Mouse (Mus musculus) brown adipose tissue, adult 24 weeks (tissue): ENCODE measurements at regions not wholly inside any gene's neighbourhood (a gene's known extent, or its start where the extent isn't known, plus 50 kb on each side); places are given as distances from the start of the nearest gene placed in this dataset.

Source experiments
- H3K27ac ChIP-seq: fragments of 200-500 bp; replicated peaks from 2 replicates; pipeline ENCODE4 v1.5.1; 2012; ENCODE audit warnings: low read depth, mild to moderate bottlenecking, low read length
- H3K4me1 ChIP-seq: fragments of 200-500 bp; 2 replicates; pipeline ENCODE4 v1.6.1; 2012; ENCODE audit warnings: low read length, mixed read lengths; ENCODE audit not compliant: control insufficient read depth, insufficient read depth, insufficient read length
- H3K4me3 ChIP-seq: fragments of 200-500 bp; 2 replicates; pipeline ENCODE4 v1.5.1; 2012; ENCODE audit warnings: low read depth, mild to moderate bottlenecking, low read length, moderate library complexity; ENCODE audit not compliant: insufficient read depth

- Histone ChIP-seq H3K27ac (no peak overlapping the region), H3K4me3 (no peak overlapping the region), H3K4me1 (no peaks in the 10 kb centered on the region)
Observed at GRCm38 (mm10) chr12:106519141-106519540, 509.1 kb downstream of the Vrk1 start.

- H3K4me3 ChIP-seq = no peak overlapping the region
- no peak overlapping the region for H3K27ac ChIP-seq
- H3K4me1 ChIP-seq = no peaks in the 10 kb centered on the region
Observed at GRCm38 (mm10) chr12:106524411-106524810, 514.4 kb downstream of the Vrk1 start.

GRCm38 (mm10) chr12:106527116-106527515 lies 517.1 kb downstream of the Vrk1 start:
- H3K27ac ChIP-seq = no peak overlapping the region
- no peaks in the 10 kb centered on the region for H3K4me1 ChIP-seq
- H3K4me3 ChIP-seq = no peak overlapping the region

- Histone ChIP-seq H3K4me3 (no peak overlapping the region), H3K27ac (no peak overlapping the region)
Observed at GRCm38 (mm10) chr12:106527699-106528434, 517.8 kb downstream of the Vrk1 start.

GRCm38 (mm10) chr12:106528521-106528920 lies 518.5 kb downstream of the Vrk1 start:
- H3K27ac ChIP-seq = no peak overlapping the region
- H3K4me1 ChIP-seq = no peaks in the 10 kb centered on the region
- H3K4me3 ChIP-seq = no peak overlapping the region

More at GRCm38 (mm10) chr12:106527699-106528434, 517.8 kb downstream of the Vrk1 start:
- no peaks in the 10 kb centered on the region for H3K4me1 ChIP-seq

DNA sequence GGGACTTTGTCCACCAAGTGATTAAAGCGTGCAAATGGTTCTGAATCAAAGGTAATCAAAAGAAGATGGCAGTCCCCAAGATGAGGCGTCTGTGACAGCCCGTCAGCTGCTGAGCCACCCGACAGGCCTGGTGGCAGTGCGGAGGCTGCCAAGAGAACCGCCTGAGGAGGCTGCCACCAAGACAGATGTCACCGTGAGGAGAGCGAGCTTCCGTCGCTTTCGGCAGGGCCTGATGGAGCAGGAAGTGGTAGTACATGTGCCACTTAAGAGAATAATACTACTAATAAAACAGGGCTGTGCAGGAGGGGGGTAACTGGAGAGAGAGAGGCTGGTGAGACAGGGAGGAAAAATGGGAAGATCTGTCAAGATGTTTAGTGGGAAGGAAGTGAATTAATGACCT lies 519.1 kb downstream of the Vrk1 start:
- Histone ChIP-seq H3K27ac (no peak overlapping the region), H3K4me3 (no peak overlapping the region), H3K4me1 (no peaks in the 10 kb centered on the region)

DNA sequence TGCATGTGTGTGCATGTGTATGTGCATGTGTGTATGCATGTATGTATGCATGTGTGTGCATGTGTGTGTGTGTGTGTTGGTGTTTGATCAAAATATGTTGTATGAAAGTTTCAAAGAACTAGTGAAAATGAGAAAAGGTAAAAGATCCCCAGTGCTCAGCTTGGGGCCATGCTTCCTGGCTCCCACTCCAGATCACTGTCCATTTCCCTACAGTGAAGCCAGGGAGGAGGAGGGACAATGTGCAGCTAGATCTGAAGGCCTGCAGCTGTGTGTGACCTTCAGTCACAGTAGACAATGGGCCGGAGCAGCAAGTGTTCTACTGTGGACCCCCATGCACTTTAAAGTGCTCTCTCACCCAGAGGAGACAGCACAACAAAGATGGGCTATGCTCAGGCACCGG lies 525.1 kb downstream of the Vrk1 start:
- no peaks in the 10 kb centered on the region for H3K4me1 ChIP-seq

DNA sequence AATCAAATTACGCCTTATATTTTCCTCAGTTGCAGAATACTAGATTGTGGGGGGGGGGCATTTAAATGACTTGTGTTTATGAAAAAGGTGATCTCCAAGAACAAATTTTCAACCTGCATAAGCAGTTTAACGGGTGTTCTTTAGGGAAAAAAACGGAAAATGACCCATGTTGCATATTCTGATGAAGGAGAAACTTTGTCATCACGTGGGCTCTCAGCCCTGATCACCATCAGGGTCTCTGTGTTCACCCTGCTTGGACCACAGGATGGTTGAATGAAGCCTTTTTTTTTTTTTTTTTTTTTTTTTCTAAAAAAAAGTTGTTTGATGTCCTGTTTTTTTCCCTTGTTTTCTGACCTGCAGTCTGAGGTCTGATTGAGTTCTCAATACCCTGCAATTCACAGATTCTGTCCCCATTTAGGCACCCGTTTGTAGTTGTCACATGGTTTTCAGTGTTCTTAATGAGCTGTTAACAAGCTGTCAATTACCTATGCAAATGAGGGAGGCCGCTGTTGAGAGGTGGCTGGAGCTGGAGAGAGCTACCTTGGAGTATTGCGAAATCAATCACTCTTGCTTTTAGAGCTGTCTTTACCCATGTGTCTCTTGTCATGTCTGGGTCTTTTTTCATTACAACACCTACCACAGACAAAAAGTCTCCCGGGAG lies 525.7 kb downstream of the Vrk1 start:
- no peaks in the 10 kb centered on the region for H3K4me1 ChIP-seq
- H3K27ac ChIP-seq = no peak overlapping the region
- no peak overlapping the region for H3K4me3 ChIP-seq

More for the DNA sequence above, 525.1 kb downstream of the Vrk1 start:
- no peak overlapping the region for H3K4me3 ChIP-seq
- H3K27ac ChIP-seq = no peak overlapping the region

DNA sequence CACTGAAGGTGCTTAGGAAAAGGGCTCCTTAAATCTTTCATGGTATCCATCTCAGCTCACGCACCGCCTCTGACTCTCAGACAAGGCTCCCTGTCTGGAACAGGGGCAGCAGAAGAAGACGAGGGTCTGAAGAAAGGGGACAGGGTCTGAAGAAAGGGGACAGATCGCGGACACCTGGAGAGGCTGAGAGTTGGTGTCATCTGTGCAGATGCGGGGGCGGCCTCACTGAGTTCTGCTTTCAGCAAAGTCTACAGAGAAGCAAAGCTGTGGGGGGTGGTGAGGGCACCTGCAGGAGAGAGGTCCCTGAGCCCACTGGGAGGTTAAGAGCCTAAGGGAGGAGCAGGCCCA lies 526.2 kb downstream of the Vrk1 start:
- no peak overlapping the region for H3K4me3 ChIP-seq
- no peaks in the 10 kb centered on the region for H3K4me1 ChIP-seq
- no peak overlapping the region for H3K27ac ChIP-seq

GRCm38 (mm10) chr12:106540003-106540402 lies 530.0 kb downstream of the Vrk1 start:
- Histone ChIP-seq H3K4me1 (no peaks in the 10 kb centered on the region), H3K4me3 (no peak overlapping the region), H3K27ac (no peak overlapping the region)

DNA sequence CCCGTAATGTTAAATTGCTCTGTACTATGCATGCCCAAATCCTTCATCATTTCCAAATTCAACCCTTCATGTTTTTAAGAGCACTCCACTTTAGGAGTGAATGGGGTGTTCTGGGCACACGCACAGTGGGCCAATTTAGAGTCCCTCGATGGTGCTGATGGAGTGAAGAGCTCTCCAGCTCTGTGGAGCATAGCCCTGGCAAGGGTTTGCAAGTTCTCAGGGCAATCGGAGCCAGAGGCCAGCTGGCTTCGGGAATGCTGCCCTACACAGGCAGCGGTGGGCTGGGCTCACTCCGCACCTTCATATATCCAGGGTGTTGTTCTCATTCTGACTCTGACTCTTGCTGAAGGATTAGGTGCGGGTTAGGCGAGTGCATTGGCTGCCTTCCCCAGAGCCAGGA lies 549.5 kb downstream of the Vrk1 start:
- H3K27ac ChIP-seq = no peak overlapping the region
- no peaks in the 10 kb centered on the region for H3K4me1 ChIP-seq
- H3K4me3 ChIP-seq = no peak overlapping the region

GRCm38 (mm10) chr12:106565263-106565681 lies 555.2 kb downstream of the Vrk1 start:
- Histone ChIP-seq H3K4me3 (no peak overlapping the region), H3K4me1 (no peaks in the 10 kb centered on the region), H3K27ac (no peak overlapping the region)

GRCm38 (mm10) chr12:106566361-106566760 lies 556.3 kb downstream of the Vrk1 start:
- H3K4me1 ChIP-seq = no peaks in the 10 kb centered on the region
- H3K27ac ChIP-seq = no peak overlapping the region
- no peak overlapping the region for H3K4me3 ChIP-seq

DNA sequence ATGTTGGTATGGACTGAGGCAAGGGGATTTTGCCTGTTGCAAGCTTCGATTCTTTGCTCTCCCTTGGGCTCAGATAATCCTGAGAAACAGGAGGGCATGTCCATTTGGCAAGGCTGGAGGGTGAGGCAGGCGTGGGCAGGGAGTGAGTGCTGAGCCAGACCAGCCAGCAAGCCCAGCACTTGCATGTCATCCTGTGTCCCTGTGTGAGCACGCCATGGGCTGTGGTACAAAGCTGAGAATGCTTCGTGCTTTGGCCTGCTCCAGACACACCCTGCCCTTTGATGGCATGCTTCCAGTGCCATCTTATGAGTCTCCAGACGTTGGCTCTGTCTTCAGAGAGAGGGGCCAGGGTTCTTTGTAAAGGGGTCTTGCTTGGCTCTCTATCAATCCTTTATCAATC lies 557.1 kb downstream of the Vrk1 start:
- no peak overlapping the region for H3K4me3 ChIP-seq
- H3K27ac ChIP-seq = no peak overlapping the region
- H3K4me1 ChIP-seq = no peaks in the 10 kb centered on the region

DNA sequence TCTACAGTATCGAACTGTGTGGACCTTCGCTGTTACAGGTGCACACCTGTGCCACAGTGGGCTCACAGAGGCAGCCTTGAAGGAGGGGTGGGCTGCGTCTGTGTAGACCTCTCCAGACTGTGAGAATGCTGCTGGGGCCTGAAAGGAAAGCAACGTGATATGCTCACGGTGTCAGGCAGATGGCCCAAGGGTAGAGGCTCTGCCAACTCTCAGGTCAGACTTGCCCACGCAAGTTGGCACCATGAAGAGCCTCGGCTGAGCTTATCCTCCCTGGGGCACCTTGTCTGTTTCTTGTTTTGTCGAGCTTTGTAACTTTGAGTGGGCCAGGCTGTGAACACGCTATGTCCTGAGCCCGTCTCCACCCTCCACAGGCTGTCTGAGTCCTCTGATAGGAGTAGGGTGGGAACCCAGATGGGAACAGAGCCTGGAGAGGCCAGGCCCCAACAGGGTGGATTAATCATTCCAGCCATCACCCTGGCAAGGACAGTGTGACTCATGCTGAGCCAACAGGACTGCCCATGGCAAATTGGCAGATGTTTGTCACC lies 558.6 kb downstream of the Vrk1 start:
- Histone ChIP-seq H3K27ac (no peak overlapping the region), H3K4me3 (no peak overlapping the region), H3K4me1 (no peaks in the 10 kb centered on the region)

DNA sequence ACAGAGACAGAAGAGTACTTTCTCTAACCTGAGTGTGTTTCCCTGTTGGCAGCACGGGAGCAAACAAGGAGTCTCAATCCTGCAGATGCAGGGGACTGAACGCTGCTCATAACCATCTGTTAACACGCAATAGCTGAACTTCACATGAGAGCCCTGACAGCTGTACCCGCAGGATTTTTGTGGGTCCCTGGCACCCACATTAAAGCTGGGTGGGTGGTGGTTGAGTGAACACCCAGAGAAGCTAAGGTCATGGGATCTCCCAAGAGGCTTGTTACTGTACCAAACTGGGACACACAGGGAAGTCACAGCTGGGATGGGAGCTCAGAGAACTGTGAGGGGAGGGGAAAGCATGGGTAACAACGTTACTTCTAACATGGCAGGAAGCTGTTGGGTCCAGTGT lies 562.9 kb downstream of the Vrk1 start:
- H3K4me3 ChIP-seq = no peak overlapping the region
- H3K4me1 ChIP-seq = no peaks in the 10 kb centered on the region

More for the DNA sequence above, 562.9 kb downstream of the Vrk1 start:
- no peak overlapping the region for H3K27ac ChIP-seq
